Mouse (Mus musculus) hematopoietic multipotent progenitor cell, adult 10-12 weeks (in vitro differentiated cells): Measurements from ENCODE around the gene Nckipsd. TPM values are rescaled to one million over a fixed set of nuclear protein-coding genes. Genes with fewer than 3 reads are reported as not detected.

Source experiments
- polyA plus RNA-seq: library from polyadenylated mRNA; stranded (reverse); fragments of >175 nt; gene quantifications from 2 replicates; pipeline ENCODE4 v1.2.3, GENCODE M21; 2012; ENCODE audit warnings: low replicate concordance

Gene Nckipsd
- 13.8 and 33.4 TPM in 2 replicates for polyA plus RNA-seq

GRCm38 (mm10) chr9:108808163-108808665 is at the start of gene Nckipsd:
Gene Nckipsd (plus strand): TSS chr9:108808368.

GRCm38 (mm10) chr9:108783548-108784463 is 24.4 kb upstream of the Nckipsd start, which contains the start of gene Ip6k2:
Gene Ip6k2 (plus strand): TSS chr9:108783796.

GRCm38 (mm10) chr9:108825820-108826699 is 17.9 kb downstream of the Nckipsd start, which contains the start of gene Celsr3:
Gene Celsr3 (plus strand): TSS chr9:108826320.

GRCm38 (mm10) chr9:108852976-108853375 is 44.8 kb downstream of the Nckipsd start, which contains the start of gene Slc26a6:
Gene Slc26a6 (plus strand): TSS chr9:108853283.

Other genes starting within 250 kb of the Nckipsd start
- gene Impdh2, start 248.1 kb upstream of the Nckipsd start, polyA plus RNA-seq, result 31.4 and 47.0 TPM in 2 replicates
- gene Ndufaf3, start 240.9 kb upstream of the Nckipsd start, polyA plus RNA-seq, result 6.9 and 18.4 TPM in 2 replicates
- 157 and 182 TPM in 2 replicates for gene Dalrd3, start 238.5 kb upstream of the Nckipsd start, polyA plus RNA-seq
- 13.4 and 24.3 TPM in 2 replicates for gene Wdr6, start 229.6 kb upstream of the Nckipsd start, polyA plus RNA-seq
- 4.7 and 12.9 TPM in 2 replicates for gene P4htm, start 210.7 kb upstream of the Nckipsd start, polyA plus RNA-seq
- gene Arih2, start 159.0 kb upstream of the Nckipsd start, polyA plus RNA-seq, result 114 and 142 TPM in 2 replicates
- gene Slc25a20, start 146.3 kb upstream of the Nckipsd start, polyA plus RNA-seq, result 3.4 and 6.8 TPM in 2 replicates
- 6.8 and 9.0 TPM in 2 replicates for gene Prkar2a, start 119.1 kb upstream of the Nckipsd start, polyA plus RNA-seq
- 41.5 and 47.7 TPM in 2 replicates for gene Ip6k2, start 24.6 kb upstream of the Nckipsd start, polyA plus RNA-seq
- gene Celsr3, start 18.0 kb downstream of the Nckipsd start, polyA plus RNA-seq, result 0.54 and 3.5 TPM in 2 replicates
- 8.3 and 17.4 TPM in 2 replicates for gene Slc26a6, start 44.9 kb downstream of the Nckipsd start, polyA plus RNA-seq
- 0.17 TPM in 1 of 2 replicates, not detected in the other for gene Tmem89, start 106.3 kb downstream of the Nckipsd start, polyA plus RNA-seq
- gene Uqcrc1, start 128.3 kb downstream of the Nckipsd start, polyA plus RNA-seq, result 196 and 270 TPM in 2 replicates
- gene Col7a1, start 145.2 kb downstream of the Nckipsd start, polyA plus RNA-seq, result 1.7 and 2.2 TPM in 2 replicates
- gene Ucn2, start 177.6 kb downstream of the Nckipsd start, polyA plus RNA-seq, result not detected in 2 replicates
- gene Pfkfb4, start 183.4 kb downstream of the Nckipsd start, polyA plus RNA-seq, result 7.4 and 9.8 TPM in 2 replicates
- 8,045 and 8,374 TPM in 2 replicates for gene Shisa5, start 230.2 kb downstream of the Nckipsd start, polyA plus RNA-seq